Mouse (Mus musculus): ENCODE measurements at regions not wholly inside any gene's neighbourhood (a gene's known extent, or its start where the extent isn't known, plus 50 kb on each side); places are given as distances from the start of the nearest gene placed in this dataset.

DNA sequence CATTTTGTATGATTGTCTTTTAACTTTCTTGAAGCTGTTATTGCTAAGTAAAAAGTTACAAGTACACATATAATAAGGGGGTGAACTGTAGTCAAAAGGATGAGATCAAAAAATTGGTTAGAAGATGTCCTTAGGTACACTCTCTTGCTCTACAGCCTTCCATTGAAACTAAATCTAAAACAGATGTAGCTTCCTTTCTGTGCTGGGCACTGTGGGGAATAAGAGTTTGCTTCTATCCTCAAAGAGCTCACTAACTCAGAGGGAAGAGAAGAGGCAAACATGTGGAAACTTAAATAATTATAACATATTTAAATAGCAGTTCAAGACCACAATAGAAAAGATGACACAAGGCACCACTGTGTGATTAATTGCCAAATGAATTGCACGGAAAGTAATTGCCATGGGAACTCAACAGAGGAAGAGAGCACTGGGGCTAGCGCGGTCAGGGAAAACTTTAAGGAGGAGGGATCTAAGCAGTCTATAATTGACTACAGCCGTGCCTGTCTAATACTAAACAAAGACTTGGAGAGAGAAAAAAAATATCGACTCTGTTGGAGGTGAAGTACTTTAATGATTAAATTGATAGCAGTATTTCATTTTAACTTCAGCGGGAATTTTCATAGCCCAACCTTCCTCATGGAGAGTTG is 57.9 kb upstream of the Ammecr1 start:
- H3K27me3 ChIP-seq (replicated peaks; ENCODE audit: control insufficient read depth, insufficient read depth, low read length): no peaks in the 10 kb centered on the region
- H3K9ac ChIP-seq (ENCODE audit: low read depth, low read length): no peak overlapping the region
- H3K4me1 ChIP-seq (ENCODE audit: control insufficient read depth, insufficient read depth, low read length): no peaks in the 10 kb centered on the region
- no peak overlapping the region for H3K4me2 ChIP-seq (ENCODE audit: low read depth, low read length)
- ATAC-seq (ENCODE audit: low read depth) (no peak; the same call in 1 of the 2 replicates), DNase-seq (ENCODE audit: low spot score) (peak; percentile 41)
- no peak overlapping the region for H3K27ac ChIP-seq (replicated peaks; ENCODE audit: low read depth, low read length)
- 47% methylated on average over 6 of the region's 6 CpGs for WGBS
- no peaks in the 10 kb centered on the region for H3K36me3 ChIP-seq (ENCODE audit: control insufficient read depth, insufficient read depth, low read length)
- no peaks in the 10 kb centered on the region for H3K9me3 ChIP-seq (ENCODE audit: control insufficient read depth, low read length)
- no peak overlapping the region for H3K4me3 ChIP-seq (ENCODE audit: low read depth, low read length)

DNA sequence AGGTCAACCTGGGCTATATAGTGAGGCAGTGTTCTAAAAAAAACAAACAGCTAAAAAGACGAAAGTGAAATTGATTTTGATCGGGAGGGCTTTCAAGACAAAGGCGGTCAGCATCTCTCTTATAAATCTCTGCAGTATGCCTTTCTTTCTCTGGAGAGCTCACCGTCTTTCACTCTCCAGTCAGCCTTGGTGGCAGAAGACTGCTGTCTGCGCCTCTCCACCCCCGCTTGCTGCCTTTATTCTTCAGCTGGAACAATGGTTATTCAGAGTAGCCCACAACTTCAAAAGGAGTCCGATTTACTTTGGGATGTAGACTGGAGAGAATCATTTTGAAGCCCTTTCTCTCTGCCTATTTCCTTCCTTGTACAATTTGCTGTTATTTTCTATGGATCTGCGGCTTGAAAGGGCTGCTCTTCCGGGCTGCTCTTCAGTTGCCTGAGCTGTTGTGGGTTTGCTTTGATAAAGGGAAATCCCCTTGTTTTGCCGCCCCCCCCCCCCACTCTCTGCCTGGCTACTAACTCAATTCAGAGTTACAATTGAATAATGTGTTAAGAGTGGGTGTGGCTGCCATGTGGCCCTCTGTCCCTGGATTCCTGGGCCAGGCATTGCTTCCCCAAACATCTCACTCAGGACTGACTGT is 64.0 kb upstream of the Ammecr1 start:
- H3K4me1 ChIP-seq (ENCODE audit: control insufficient read depth, insufficient read depth, low read length): no peaks in the 10 kb centered on the region
- peaks cover 3% of the 10 kb centered on the region; the same call in 1 of the 2 replicates for H3K27me3 ChIP-seq (replicated peaks; ENCODE audit: control insufficient read depth, insufficient read depth, low read length)
- no peaks in the 10 kb centered on the region for H3K36me3 ChIP-seq (ENCODE audit: control insufficient read depth, insufficient read depth, low read length)
- DNase-seq (ENCODE audit: low spot score): no peak
- WGBS: 36% methylated on average over 10 of the region's 10 CpGs
- H3K4me3 ChIP-seq (ENCODE audit: low read depth, low read length): no peak overlapping the region
- no peaks in the 10 kb centered on the region for H3K9me3 ChIP-seq (ENCODE audit: control insufficient read depth, low read length)
- H3K27ac ChIP-seq (replicated peaks; ENCODE audit: low read depth, low read length): no peak overlapping the region
- ATAC-seq (ENCODE audit: low read depth): no peak
- H3K9ac ChIP-seq (ENCODE audit: low read depth, low read length): no peak overlapping the region
- H3K4me2 ChIP-seq (ENCODE audit: low read depth, low read length): no peak overlapping the region

DNA sequence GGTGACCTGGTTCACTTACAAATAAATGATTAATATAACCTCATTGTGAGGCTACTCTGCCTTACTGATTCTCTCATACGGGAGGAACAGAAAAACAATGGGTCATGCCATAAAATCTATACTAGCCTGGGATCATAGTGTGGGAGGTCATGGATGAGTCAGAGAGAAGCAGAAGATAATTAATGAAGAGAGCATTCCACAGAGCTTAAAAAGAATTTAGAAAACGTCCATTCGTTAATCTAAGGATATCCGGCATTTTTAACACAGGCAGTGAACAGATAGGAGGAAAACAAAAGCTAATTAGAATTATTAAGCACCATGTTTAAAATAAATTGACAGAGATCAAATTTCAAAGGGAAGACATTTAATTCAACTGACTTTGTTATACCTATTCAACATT is 59.5 kb upstream of the Rtl9 start:
- Histone ChIP-seq H3K27ac (replicated peaks; ENCODE audit: low read depth, low read length) (no peak overlapping the region), H3K9me3 (ENCODE audit: control insufficient read depth, low read length) (no peaks in the 10 kb centered on the region), H3K27me3 (replicated peaks; ENCODE audit: control insufficient read depth, insufficient read depth, low read length) (0 out of 2 replicates have a peak, but pooled peaks cover 4% of the 10 kb centered on the region), H3K4me3 (ENCODE audit: low read depth, low read length) (no peak overlapping the region), H3K9ac (ENCODE audit: low read depth, low read length) (no peak overlapping the region), H3K4me2 (ENCODE audit: low read depth, low read length) (no peak overlapping the region), H3K36me3 (ENCODE audit: control insufficient read depth, insufficient read depth, low read length) (no peaks in the 10 kb centered on the region), H3K4me1 (ENCODE audit: control insufficient read depth, insufficient read depth, low read length) (no peaks in the 10 kb centered on the region)
- no peak for ATAC-seq (ENCODE audit: low read depth)
- 73% methylated on average over 4 of the region's 4 CpGs for WGBS
- DNase-seq (ENCODE audit: low spot score): no peak

DNA sequence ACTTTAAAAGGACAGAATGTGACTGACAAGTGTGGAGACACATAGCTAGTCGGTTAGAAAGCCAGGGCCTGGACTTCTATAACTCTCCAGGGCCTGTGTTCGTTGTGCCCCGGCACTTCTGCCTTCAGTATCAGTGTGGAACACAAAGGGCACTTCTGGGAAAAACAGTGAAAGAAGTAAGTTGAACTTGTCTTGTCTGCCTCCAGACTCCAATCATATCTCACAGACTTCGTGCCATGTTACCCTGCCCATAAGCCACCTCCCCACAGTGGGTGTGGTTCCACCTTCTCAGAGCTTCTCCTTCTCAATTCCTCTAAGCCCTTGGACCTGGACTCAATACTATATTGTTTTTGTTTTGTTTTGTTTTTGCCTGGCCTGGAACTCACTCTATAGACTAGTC is 55.1 kb upstream of the Rtl9 start:
- Histone ChIP-seq H3K36me3 (ENCODE audit: control insufficient read depth, insufficient read depth, low read length) (no peaks in the 10 kb centered on the region), H3K4me3 (ENCODE audit: low read depth, low read length) (no peak overlapping the region), H3K9me3 (ENCODE audit: control insufficient read depth, low read length) (no peaks in the 10 kb centered on the region), H3K4me2 (ENCODE audit: low read depth, low read length) (no peak overlapping the region), H3K9ac (ENCODE audit: low read depth, low read length) (no peak overlapping the region), H3K4me1 (ENCODE audit: control insufficient read depth, insufficient read depth, low read length) (no peaks in the 10 kb centered on the region), H3K27me3 (replicated peaks; ENCODE audit: control insufficient read depth, insufficient read depth, low read length) (no peaks in the 10 kb centered on the region), H3K27ac (replicated peaks; ENCODE audit: low read depth, low read length) (no peak overlapping the region)
- ATAC-seq (ENCODE audit: low read depth): no peak
- 87% methylated on average over 4 of the region's 4 CpGs for WGBS
- DNase-seq (ENCODE audit: low spot score): no peak

DNA sequence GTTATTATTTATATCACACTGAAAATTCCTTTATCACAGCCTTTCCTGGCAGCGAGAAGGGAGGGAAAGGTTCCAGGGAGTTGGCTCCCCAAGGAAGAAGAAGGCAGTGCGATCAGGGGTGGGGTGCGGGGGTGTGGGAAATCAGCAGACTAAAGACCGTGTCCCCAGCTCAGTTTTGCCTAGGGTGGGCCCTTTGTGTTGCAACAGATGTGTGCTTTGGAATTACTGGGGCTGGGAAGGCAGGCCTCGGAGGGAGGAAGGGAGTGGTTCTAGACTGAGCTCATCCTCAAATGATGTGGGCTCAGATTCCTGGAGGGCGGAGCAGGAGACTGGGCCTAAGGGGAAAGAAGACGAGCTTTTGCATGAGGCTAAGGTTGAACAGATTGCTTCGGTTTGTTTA is 53.1 kb upstream of the Rtl9 start:
- H3K27ac ChIP-seq (replicated peaks; ENCODE audit: low read depth, low read length): no peak overlapping the region
- H3K36me3 ChIP-seq (ENCODE audit: control insufficient read depth, insufficient read depth, low read length): no peaks in the 10 kb centered on the region
- H3K4me3 ChIP-seq (ENCODE audit: low read depth, low read length): no peak overlapping the region
- no peak overlapping the region for H3K9ac ChIP-seq (ENCODE audit: low read depth, low read length)
- H3K27me3 ChIP-seq (replicated peaks; ENCODE audit: control insufficient read depth, insufficient read depth, low read length): 0 out of 2 replicates have a peak, but pooled peaks cover under 1% of the 10 kb centered on the region
- no peaks in the 10 kb centered on the region for H3K4me1 ChIP-seq (ENCODE audit: control insufficient read depth, insufficient read depth, low read length)
- no peak overlapping the region for H3K4me2 ChIP-seq (ENCODE audit: low read depth, low read length)
- peak; percentile 42 for DNase-seq (ENCODE audit: low spot score)
- ATAC-seq (ENCODE audit: low read depth): peak; percentile 30; the same call in 1 of the 2 replicates
- H3K9me3 ChIP-seq (ENCODE audit: control insufficient read depth, low read length): no peaks in the 10 kb centered on the region
- 56% methylated on average over 8 of the region's 8 CpGs for WGBS

Data from embryonic facial prominence, embryonic 14.5 days (tissue).